Mouse (Mus musculus) mouse embryonic stem cell (cell line): ENCODE measurements around the gene Dcun1d3.

Experiments
- in situ Hi-C, 2 experiments: fragments of 300-500 bp; cut with MboI; formaldehyde crosslinking; loops; 1 replicate in 1 of 2; 3 replicates in 1 of 2; pipeline ENCODE4 v1.14.3; 2019 to 2020; ENCODE audit warnings: low sequenced_read_pairs in 2 of 2, low pct_unique_long_range_greater_than_20kb in 1 of 2, mixed read lengths in 1 of 2; ENCODE audit not compliant: unreplicated experiment in 1 of 2

Dcun1d3 gene

GRCm38 (mm10) chr7:119880345-119880744, 15.8 kb downstream of the Dcun1d3 start:
- in situ Hi-C loops, result no loop called here

- in situ Hi-C loops, result no loop called here
Observed at GRCm38 (mm10) chr7:119879171-119879570, 16.9 kb downstream of the Dcun1d3 start.

- in situ Hi-C loops, result no loop called here
Observed at GRCm38 (mm10) chr7:119875776-119876440, 20.2 kb downstream of the Dcun1d3 start.

- in situ Hi-C loops, result no loop called here
Observed at GRCm38 (mm10) chr7:119873050-119873449, 23.0 kb downstream of the Dcun1d3 start.

- in situ Hi-C loops, result no loop called here
Observed at GRCm38 (mm10) chr7:119872204-119872603, 23.9 kb downstream of the Dcun1d3 start.

- in situ Hi-C loops, result no loop called here
Observed at GRCm38 (mm10) chr7:119866136-119866535, 30.0 kb downstream of the Dcun1d3 start.

- in situ Hi-C loops, result no loop called here
Observed at GRCm38 (mm10) chr7:119864500-119864899, 31.6 kb downstream of the Dcun1d3 start.

- in situ Hi-C loops, result no loop called here
Observed at GRCm38 (mm10) chr7:119862167-119862566, 33.9 kb downstream of the Dcun1d3 start.

GRCm38 (mm10) chr7:119861335-119862091, 34.6 kb downstream of the Dcun1d3 start:
- in situ Hi-C loops, result no loop called here

GRCm38 (mm10) chr7:119860971-119861334, 35.1 kb downstream of the Dcun1d3 start:
- in situ Hi-C loops, result no loop called here

GRCm38 (mm10) chr7:119860554-119860953, 35.5 kb downstream of the Dcun1d3 start:
- in situ Hi-C loops, result no loop called here

- in situ Hi-C loops, result no loop called here
Observed at GRCm38 (mm10) chr7:119860116-119860515, 36.0 kb downstream of the Dcun1d3 start.

- in situ Hi-C loops, result no loop called here
Observed at GRCm38 (mm10) chr7:119859476-119859875, 36.6 kb downstream of the Dcun1d3 start.

- in situ Hi-C loops, result no loop called here
Observed at GRCm38 (mm10) chr7:119855031-119855430, 41.1 kb downstream of the Dcun1d3 start.

GRCm38 (mm10) chr7:119854362-119854761, 41.7 kb downstream of the Dcun1d3 start:
- in situ Hi-C loops, result no loop called here

- in situ Hi-C loops, result no loop called here
Observed at GRCm38 (mm10) chr7:119853186-119853585, 42.9 kb downstream of the Dcun1d3 start.

- in situ Hi-C loops, result no loop called here
Observed at GRCm38 (mm10) chr7:119852494-119852893, 43.6 kb downstream of the Dcun1d3 start.

- in situ Hi-C loops, result no loop called here
Observed at GRCm38 (mm10) chr7:119850737-119851136, 45.4 kb downstream of the Dcun1d3 start.

- in situ Hi-C loops, result loop anchor here (10.0 to 25.0 kb wide), 2 partner anchors 196 to 363 kb away; partner anchors contain the start of genes Abca14 (in 2 of the 2) and Crym (in 2 of the 2)
Observed at GRCm38 (mm10) chr7:119849096-119849495, 47.0 kb downstream of the Dcun1d3 start.

GRCm38 (mm10) chr7:119847396-119847795, 48.7 kb downstream of the Dcun1d3 start:
- in situ Hi-C loops, result loop anchor here (10.0 to 25.0 kb wide), 2 partner anchors 197 to 365 kb away; partner anchors contain the start of genes Abca14 (in 2 of the 2) and Crym (in 2 of the 2)
